Mouse (Mus musculus) left cerebral cortex, adult 9 months (tissue): ENCODE data around the gene Slc17a8.
"Not testable (repeated sequence)": the region's sequence is repeated elsewhere in the genome, so short reads cannot be mapped to it uniquely, and the experiment has no call there.

Experiments used
- DNase-seq, 2 experiments: peaks; one replicate each; pipeline ENCODE4 v3.0.0; 2022; ENCODE audit warnings: low spot score in 2 of 2

The Slc17a8 gene

GRCm38 (mm10) chr10:89621129-89621528 is at the start of gene Slc17a8:
Gene Slc17a8, minus strand, starts transcription at chr10:89621253.
- no peak for DNase-seq

DNA sequence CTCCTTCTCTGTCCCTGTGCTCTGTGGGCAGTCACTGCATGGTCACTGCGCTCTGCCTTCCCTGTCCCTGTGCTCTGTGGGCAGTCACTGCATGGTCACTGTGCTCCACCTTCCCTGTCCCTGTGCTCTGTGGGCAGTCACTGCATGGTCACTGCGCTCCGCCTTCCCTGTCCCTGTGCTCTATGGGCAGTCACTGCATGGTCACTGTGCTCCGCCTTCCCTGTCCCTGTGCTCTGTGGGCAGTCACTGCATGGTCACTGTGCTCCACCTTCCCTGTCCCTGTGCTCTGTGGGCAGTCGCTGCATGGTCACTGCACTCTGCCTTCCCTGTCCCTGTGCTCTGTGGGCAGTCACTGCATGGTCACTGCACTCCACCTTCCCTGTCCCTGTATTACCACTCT is 49.3 kb upstream of the Slc17a8 start:
- not testable (repeated sequence) for DNase-seq

- DNase-seq: no peak
Observed at GRCm38 (mm10) chr10:89667571-89667970, 46.5 kb upstream of the Slc17a8 start.

DNA sequence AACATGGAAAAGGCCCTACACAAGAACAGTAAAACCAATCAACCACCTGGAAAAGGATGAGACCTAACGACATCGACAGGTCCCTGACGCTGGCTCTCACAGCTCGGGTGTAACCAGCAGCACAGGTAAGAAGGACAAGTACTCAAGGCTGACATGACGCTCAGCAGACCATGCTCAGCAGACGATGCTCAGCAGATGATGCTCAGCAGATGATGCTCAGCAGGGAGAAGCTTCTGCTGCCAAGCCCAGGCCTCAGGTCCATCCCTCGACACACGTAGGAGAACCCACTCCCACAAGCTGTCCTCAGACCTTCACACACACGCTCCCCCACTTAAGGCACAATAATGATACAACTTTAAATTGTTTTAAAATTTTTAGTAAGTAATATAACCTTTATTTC is 44.6 kb upstream of the Slc17a8 start:
- DNase-seq: no peak

DNA sequence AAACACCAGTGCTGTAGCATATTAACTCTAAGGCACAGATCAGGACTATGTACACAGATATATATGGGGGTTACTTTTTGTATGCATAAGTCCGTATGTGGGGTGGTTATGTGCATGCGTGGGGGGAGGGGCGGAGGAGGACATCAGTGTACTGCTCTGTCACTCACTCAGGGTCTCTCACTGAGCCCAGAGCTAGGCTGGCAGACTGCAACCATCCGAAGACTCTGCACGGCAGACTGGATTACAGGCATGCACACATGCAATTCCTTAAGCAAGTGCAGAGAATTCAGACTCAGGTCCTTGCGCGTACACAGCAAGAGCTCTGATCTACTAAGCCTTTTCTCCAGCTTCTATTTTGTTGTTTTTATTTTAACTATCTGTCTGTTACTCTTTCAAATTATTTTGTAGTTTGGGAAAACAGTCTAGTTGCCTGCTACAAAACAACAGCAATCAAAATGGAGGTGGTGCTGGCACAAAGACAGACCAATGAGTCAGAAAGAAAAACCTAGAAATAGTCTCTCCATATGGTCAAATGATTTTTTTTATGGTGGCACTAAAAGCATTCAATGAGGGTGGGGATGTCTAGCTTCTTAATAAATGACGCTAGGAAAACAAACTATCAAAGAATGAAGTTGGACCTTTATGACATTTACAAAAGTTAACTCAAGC is 44.1 kb upstream of the Slc17a8 start:
- no peak for DNase-seq

- no peak for DNase-seq
Observed at GRCm38 (mm10) chr10:89656366-89656765, 35.3 kb upstream of the Slc17a8 start.

DNA sequence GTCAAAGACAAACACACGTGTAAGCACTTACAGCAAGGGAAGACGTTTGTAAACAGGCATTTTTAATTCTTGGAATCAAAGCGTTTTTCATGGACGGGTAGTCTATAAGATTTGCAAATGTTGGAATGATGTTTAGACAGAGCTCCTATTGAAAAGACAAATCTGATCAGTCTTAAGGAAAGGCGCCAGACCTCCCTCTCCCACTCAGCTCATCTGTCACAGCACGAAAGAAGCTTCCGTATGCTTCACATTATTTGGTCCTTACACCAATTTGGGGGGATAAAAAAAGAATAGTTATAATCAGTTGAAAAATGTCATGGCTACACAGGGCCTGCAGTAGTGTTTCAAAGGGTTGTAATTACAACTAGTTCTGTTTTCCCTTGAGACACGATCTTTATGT is 31.9 kb upstream of the Slc17a8 start:
- no peak for DNase-seq

- DNase-seq: no peak
Observed at GRCm38 (mm10) chr10:89651691-89652090, 30.6 kb upstream of the Slc17a8 start.

GRCm38 (mm10) chr10:89646918-89647317 is 25.9 kb upstream of the Slc17a8 start:
- DNase-seq: no peak

DNA sequence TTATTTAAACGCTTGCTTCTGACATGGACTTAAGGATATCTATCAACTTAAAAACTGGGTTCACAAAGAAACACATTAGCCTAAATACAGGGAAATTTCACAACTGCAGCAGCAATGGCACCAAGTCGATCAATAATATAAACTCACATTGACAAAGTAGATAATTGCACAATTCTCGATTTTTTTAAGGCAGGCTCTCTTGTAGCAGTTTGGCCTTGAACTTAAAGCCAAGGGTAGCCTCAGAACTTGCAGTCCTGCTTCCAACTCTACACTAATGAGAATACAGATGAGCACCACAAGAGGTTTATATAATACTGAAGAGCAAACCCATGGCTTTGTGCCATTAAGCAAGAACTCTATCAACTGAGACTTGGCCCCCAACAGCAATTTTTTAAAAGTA is 15.9 kb upstream of the Slc17a8 start:
- no peak for DNase-seq

GRCm38 (mm10) chr10:89635018-89635417 is 14.0 kb upstream of the Slc17a8 start:
- peak in 1 of 2 experiments; percentile 23 for DNase-seq

DNA sequence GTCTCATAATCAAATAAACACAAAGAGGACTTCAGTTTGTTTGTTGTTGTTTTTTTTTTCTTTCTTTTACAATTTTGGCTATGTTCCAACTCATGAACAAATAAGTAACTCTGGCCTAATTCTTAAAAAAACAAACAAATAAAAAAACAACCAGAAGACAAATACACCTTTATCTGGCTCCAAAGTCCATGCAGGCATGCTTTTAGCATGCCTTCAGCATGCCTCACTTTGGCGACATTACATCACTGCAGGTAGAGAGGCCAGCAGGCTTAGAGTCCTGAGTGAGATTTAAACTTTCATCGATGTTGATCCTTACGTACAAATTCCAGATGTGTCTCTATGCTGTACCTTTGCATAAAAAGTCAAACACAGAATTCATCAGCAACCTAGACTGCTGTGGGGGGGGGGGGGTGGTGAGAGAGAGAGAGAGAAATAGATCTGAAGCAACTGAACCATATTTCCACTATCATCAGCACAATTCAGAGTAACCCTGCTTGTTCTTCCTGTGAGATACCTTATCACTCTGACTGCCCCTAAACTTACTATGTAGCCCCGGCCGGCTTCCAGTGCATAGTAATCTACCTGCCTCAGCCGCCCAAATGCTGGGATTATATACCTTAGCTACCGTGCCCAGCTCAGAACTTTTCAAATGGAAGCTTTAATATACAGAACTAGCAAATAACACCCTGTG is 12.8 kb upstream of the Slc17a8 start:
- DNase-seq: no peak

GRCm38 (mm10) chr10:89633121-89633520 is 12.1 kb upstream of the Slc17a8 start:
- no peak for DNase-seq

DNA sequence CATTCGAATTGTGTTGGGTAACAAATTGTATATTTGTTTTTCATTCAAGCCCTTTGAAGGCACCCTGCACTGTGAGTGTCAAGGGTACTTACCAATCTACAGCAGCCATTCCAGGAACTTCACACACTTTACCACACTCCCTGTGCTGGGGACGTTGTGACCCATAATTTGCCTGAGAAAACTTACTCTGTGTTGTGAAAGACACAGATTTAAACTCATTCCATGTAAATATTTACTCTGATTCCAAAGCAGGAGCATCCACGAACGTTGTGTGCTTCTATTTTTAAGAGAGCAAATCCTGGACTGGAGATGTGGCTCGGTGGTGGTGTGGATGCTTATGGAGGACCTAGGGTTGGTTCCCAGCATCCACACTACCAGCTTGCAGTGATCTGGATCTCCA is 10.8 kb upstream of the Slc17a8 start:
- DNase-seq: no peak

- DNase-seq: no peak
Observed at GRCm38 (mm10) chr10:89630564-89630963, 9.5 kb upstream of the Slc17a8 start.

GRCm38 (mm10) chr10:89630052-89630451 is 9.0 kb upstream of the Slc17a8 start:
- peak in 1 of 2 experiments; percentile 69 for DNase-seq

GRCm38 (mm10) chr10:89626714-89627113 is 5.7 kb upstream of the Slc17a8 start:
- DNase-seq: no peak

DNA sequence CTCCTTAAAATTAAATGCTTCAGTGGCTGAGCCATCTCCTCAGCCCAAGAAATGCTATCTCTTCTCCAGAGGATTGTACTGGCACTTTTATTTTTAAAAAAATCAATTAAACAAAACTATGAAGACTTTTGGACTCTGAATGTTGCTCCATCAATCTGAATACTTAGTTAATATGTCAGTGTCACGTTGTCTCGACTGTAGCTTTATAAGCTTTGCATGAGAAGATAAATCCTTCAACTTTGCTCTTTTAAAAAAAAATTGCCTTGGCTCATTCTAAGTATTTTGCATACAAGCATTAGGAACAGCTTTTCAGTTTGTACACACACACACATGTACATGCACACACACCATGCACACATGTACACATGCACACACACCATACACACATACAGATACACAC is 3.1 kb upstream of the Slc17a8 start:
- DNase-seq: no peak

DNA sequence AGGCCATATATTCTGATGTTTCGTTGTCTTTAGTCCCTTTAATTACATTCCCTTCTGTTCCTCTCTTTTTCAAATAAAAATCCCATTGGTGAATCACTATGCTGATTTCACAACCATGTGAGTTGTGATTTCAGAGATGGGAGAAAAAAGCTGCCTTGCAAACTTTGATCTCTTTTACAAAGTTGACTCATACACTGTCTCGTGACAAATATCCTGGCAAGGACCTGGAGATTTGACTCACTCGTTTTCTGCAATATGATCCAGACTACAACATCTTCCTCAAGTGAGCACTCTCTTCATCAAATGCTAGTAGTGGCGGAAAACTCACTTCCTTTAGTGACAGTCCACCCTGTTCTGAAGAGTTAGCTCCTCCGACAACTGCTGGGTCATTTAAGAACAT is 21.7 kb downstream of the Slc17a8 start:
- no peak for DNase-seq

DNA sequence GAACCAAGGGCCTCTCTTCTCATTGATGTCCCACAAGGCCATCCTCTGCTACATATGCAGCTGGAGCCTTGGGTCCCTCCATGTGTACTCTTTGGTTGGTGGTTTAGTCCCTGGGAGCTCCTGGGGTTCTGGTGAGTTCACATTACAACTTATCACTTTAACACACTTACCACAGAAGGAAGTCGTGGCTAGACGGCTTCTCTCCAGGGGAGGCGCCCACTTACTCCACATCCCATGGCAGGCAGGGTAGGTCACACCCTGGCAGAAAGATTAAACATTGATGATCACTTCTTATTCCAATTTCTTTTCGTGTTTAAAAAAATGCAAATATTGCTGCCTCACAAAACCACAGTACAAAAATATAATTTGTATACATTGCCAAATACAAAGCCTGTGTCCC is 23.8 kb downstream of the Slc17a8 start:
- DNase-seq: no peak

GRCm38 (mm10) chr10:89595935-89596334 is 25.1 kb downstream of the Slc17a8 start:
- no peak for DNase-seq

DNA sequence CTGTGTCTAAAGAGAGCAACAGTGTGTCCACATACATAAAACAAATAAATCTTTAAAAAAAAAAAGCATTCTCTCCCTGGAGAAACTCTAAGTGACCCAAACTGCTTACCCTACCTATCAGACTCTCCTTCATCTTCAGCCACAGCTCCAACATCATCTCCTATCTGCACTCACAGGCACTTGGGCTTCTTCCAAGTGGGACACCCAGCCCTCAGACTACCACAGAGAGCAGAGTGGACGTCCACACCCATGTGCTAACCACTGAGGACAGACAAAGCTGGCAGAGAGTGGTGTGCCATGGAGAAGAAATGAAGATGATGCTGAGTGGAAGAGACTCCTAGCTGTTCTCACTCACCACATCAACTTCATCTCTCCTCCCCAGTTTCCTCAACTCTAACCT is 25.5 kb downstream of the Slc17a8 start:
- DNase-seq: no peak

DNA sequence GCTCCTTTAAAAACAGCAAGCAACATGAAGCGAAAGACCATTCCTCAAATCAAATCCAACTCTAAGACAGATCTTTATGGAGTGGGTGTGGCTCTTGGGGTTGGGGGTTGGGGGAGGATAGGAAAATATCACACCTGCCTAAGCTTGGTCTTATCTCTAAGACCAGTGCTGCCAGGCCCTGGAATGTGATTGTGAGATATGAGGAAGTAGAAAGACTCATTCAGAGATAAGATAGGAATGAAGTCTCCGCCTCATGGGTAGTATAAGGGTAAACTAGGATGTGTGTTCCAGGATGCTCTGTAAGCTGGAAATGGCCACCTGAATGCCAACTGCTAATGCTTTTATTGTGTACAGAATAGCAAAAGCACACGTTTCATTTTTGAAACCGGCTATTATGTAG is 26.7 kb downstream of the Slc17a8 start:
- no peak for DNase-seq

DNA sequence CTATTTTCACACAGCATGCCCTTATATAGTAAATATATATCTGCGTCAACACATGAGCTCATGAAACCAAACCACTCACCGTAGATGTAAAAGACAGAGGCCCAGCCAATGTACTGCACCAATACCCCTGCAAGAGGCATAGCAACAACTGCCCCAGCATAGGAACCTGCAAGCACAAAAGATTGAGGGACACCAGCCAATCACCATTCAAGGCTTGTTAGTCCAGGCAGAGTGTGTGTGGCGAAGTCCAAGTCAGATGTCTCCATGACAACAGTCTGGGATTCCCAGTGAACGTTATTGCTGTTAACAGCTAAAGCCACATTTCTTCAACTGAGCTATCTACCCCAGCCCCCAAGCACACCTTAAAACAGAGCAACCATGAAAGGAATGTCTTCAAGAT is 28.3 kb downstream of the Slc17a8 start:
- no peak for DNase-seq
